Mouse (Mus musculus) naive thymus-derived CD4-positive, alpha-beta T cell, adult 2 months (primary cell): ENCODE measurements around the gene CT030661.1.
A peak's percentile ranks its signal among the peaks of the same experiment; 100 is the strongest.
"Not testable (repeated sequence)": the region's sequence is repeated elsewhere in the genome, so short reads cannot be mapped to it uniquely, and the experiment has no call there.

Experiments
- DNase-seq: peaks from one replicate; pipeline ENCODE4 v3.0.0-alpha.2; 2011; ENCODE audit warnings: low read depth

Gene CT030661.1

GRCm38 (mm10) chr17:22314730-22315226, at the start of gene CT030661.1:
TSS of gene CT030661.1 (minus strand) at chr17:22314837.
- peak; percentile 89 for DNase-seq

GRCm38 (mm10) chr17:22363895-22364294, 49.3 kb upstream of the CT030661.1 start:
- no peak for DNase-seq

GRCm38 (mm10) chr17:22361101-22361781, 46.6 kb upstream of the CT030661.1 start, which contains the start of the genes Zfp944 and Zfp758:
TSS of gene Zfp944 (minus strand) at chr17:22361400.
TSS of gene Zfp758 (plus strand) at chr17:22361453.
- DNase-seq, result peak; percentile 65

- DNase-seq, result no peak
Measured at GRCm38 (mm10) chr17:22360572-22360971, 45.9 kb upstream of the CT030661.1 start.

GRCm38 (mm10) chr17:22352794-22353193, 38.2 kb upstream of the CT030661.1 start:
- DNase-seq, result peak; percentile 72

- not testable (repeated sequence) for DNase-seq
Measured at GRCm38 (mm10) chr17:22315247-22315646, 610 bp upstream of the CT030661.1 start.

GRCm38 (mm10) chr17:22314219-22314618, 418 bp downstream of the CT030661.1 start:
- not testable (repeated sequence) for DNase-seq
